Mouse (Mus musculus) ovary, adult 18-20 months (tissue): Measurements from ENCODE around the gene Zfp579.

ENCODE experiments used
- DNase-seq: peaks from one replicate; pipeline ENCODE4 v3.0.0; 2022; ENCODE audit warnings: low spot score, mixed read lengths

The Zfp579 gene

DNA sequence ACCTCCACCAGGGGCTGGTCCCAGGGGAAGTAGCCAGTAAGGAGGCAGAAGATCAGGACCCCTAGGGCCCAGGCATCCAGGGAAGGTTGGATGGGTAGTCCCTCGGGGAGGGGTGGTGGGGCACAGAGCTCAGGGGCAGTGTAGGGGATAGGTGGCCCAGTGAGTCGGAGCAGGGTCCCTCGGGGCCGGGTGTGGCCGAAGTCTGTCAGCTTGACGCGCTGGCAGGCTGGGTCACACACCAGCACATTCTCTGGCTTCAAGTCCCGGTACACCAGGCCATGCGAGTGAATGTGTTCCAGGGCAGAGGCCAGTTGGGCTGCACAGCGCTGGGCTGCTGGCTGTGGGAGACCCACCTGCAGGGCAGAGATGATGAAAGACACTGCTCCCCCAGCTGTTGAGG is 38.6 kb downstream of the Zfp579 start:
- DNase-seq: no peak

DNA sequence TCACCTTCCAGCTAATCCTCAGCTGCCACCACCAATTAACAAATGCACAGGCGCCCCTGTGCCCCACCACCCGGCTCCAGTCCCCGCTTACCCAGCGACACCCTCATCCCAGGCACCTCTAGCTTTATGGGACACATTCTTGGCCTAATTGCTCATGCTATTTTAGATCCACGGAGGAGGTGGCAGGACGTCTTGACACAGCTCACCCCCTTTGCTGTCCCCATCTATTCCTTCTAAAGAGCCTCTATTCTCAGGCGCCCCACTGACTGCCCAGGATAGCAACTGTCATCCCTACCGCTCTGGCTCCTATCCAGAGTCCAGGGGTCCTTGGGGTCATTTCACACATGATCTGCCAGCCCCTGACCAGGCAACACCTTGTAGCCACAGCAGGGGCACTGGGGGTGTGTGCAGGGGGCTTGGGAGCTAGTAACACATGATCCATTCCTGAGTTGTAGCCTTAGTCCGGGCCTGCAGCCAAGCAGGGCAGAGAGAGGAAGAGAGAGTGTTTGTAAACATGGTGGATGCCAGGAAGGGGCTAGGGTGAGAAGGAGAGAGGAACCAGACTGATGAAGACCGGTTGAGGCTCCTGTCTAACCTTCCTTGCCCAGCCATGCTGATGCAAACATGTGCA is 42.0 kb downstream of the Zfp579 start:
- no peak for DNase-seq

DNA sequence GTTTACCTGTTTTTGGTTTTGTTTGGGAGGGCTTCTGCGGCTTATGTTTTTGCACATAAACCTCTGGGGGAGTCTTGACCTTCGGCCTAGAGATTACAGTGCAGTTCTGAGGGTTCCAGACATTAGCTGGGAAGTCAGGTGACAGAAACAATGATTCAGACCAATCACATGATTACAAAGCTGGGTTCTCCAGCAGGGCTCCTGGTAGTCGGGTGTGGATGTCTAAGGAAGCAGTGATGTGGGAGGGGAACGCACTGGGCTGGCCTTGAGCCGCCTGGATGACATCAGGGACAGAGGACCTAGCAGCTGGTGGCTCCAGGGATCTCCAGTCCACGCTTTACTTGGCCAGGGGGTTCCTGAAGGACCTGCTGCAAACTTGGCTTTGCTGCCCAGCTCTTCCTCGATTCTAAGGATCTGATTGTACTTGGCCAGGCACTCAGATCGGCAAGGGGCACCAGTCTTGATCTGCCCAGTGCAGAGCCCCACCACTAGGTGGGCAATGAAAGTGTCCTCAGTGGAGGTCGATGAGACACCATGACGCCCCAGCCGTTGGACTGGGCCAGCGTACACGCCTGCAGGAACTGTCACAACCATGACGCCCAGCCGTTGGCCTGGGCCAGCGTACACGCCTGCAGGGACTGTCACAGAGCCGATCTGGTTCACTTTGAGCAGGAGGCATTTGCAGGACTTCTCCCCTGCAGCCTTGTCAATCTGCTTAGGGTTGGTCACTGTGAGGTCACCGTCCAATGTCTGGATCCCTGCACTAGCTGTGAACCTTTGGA is 45.2 kb downstream of the Zfp579 start:
- DNase-seq: no peak

GRCm38 (mm10) chr7:4948386-4948785 is 47.6 kb downstream of the Zfp579 start:
- no peak for DNase-seq

GRCm38 (mm10) chr7:4947855-4948254 is 48.1 kb downstream of the Zfp579 start:
- peak; percentile 80 for DNase-seq

GRCm38 (mm10) chr7:4943223-4943815 is 52.6 kb downstream of the Zfp579 start:
- peak; percentile 82 for DNase-seq

DNA sequence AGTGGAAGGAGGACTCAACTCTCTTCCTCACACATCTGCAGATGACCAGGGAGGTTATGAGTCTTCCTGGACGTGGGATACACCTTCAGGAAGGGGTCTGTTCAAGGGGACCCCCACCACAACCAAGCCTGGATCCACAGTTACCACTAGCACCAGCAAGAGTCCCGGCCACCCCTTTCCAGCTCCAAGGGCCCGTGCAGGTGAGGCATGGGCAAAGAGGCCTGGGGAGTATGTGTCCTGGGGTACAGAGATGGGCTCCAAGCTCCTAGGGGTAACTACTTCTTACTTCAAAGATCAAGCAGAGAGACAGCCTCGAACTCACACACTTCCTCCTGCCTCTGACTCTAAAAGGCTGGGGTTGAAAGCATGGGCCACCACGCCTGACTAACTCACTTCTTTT is 53.3 kb downstream of the Zfp579 start:
- no peak for DNase-seq

DNA sequence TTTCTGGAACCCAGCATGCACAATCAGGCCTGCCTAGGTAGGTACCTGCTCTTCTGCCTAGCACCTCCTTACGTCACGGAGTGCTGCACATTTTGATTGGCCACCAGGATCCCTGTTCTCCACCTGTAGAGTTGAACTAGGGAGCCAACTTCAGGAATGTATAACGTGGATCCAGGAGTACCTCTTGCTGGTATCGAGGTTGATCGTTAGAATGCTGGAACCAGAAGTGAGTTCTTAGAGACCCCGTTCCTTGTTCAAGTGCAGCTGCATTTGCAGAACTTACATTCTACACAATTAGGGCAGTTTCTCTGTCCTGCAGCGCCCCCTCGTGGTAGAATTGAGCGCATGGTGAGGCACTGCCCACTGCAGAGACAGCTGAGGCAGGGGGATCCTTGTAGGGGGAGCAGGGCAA is 55.9 kb downstream of the Zfp579 start:
- DNase-seq: no peak

DNA sequence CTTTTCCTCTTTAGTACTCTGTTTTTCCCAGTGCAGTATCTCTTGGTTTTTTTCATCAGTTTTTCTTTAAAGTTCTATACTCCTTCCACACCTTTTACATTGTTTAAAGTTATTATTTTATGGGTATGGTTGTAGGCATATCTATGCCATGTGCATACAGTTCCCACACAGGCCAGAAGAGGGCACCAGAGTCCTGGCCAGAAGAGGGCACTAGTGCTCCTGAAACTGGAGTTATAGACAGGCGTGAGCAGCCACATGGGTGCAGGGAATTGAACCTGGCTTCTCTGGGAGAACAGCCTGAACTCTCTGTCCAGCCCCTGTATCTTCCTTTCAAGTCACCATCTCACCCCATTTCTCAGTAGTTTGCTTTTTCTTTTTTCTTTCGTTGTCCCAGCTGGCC is 57.5 kb downstream of the Zfp579 start:
- DNase-seq: no peak

GRCm38 (mm10) chr7:4937392-4937791 is 58.6 kb downstream of the Zfp579 start:
- DNase-seq: no peak

DNA sequence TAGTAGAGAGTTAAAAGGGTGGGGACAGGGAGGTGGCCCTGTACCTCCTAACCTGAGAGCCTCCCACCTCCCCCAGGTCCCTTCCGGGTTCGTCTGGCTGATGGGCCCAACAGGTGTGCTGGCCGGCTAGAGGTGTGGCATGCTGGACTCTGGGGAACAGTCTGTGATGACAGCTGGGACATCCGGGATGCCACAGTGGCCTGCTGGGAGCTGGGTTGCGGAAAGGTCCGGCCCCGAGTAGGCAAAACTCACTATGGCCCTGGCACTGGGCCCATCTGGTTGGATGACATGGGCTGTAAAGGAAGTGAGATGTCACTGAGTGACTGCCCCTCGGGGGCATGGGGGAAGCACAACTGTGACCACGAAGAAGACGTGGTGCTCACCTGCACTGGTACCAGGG is 59.1 kb downstream of the Zfp579 start:
- no peak for DNase-seq

DNA sequence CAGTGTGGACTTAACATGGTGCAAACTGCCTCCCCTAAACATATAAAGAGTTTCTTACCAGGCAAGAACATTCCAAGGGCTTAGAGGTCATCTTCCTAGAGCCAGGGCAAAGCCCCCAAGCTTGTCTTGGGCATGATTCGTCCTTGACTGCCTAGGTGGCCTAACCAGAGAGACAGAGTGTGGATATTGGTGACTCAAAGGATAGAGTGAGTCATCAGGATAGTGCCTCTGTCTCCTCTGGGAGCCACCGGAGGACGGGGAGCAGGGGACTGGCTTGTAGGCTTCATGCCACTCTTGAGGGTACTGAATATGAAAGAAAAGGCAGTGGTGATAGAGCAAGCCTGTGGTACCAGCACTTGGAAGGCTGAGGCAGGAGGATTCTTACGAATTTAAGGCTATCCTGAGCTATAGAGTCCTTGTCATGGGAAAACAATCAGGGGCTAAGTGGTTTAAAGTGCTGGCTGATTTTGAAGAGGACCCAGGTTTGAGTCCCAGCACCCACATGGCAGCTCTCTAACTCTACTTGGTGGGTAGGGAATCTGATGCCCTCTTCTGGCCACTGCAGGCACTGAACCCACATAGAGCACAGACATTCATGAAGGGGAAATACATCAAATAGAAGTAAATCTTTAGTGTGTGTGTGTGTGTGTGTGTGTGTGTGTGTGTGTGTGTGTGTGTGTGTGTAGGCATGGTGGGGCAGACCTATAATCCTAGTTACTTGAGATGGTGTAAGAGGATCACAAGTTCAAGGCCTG is 61.6 kb downstream of the Zfp579 start:
- DNase-seq: no peak
